Mouse (Mus musculus) layer of hippocampus, adult 18-20 months (tissue): ENCODE results near the gene Osbpl8. TPM values are rescaled to one million over a fixed set of nuclear protein-coding genes. Genes with fewer than 3 reads are reported as not detected.

Experiments used
- DNase-seq, 2 experiments: peaks; one replicate each; pipeline ENCODE4 v3.0.0; 2022; ENCODE audit warnings: low spot score in 2 of 2
- total RNA-seq, 2 experiments: library from RNA; stranded (reverse); gene quantifications; 2 replicates each; pipeline ENCODE4 v1.2.3; 2021

Gene Osbpl8
- total RNA-seq, 2 experiments from 2014 or later: 62.9 to 63.0 TPM

- no peak for DNase-seq
These were observed 69.1 kb downstream of the Osbpl8 start for GRCm38 (mm10) chr10:111233476-111234130.

GRCm38 (mm10) chr10:111234450-111235288 lies 70.1 kb downstream of the Osbpl8 start:
- DNase-seq: no peak

- DNase-seq: no peak
These were observed 70.7 kb downstream of the Osbpl8 start for GRCm38 (mm10) chr10:111235289-111235570.

- no peak for DNase-seq
These were observed 72.9 kb downstream of the Osbpl8 start for GRCm38 (mm10) chr10:111237434-111237833.

DNA sequence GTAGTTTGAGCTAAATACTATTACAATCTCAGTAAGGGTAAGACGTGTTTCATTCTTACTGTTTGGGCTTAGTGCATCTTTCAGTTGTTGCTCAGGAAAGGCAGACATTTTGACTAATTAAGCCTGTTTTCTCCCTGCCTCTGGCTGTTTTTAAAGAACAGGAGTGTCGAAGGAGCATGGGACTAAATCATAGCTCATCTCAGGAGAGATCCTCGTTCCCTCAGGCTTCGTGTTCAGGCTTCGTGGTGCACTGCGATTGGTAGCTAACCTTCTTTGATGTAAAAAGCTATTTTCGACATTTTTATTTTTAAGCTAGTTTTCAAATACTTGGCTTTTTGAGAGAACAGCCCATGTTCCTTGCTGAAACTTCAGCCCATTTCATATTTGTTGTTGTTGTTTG lies 78.1 kb downstream of the Osbpl8 start:
- DNase-seq: no peak

GRCm38 (mm10) chr10:111247609-111248008 lies 83.1 kb downstream of the Osbpl8 start:
- DNase-seq: no peak

GRCm38 (mm10) chr10:111248177-111248576 lies 83.6 kb downstream of the Osbpl8 start:
- peak in 1 of 2 experiments; percentile 57 for DNase-seq

- no peak for DNase-seq
These were observed 85.6 kb downstream of the Osbpl8 start for GRCm38 (mm10) chr10:111250192-111250591.

- DNase-seq: no peak
These were observed 87.1 kb downstream of the Osbpl8 start for GRCm38 (mm10) chr10:111251666-111252065.

- peak; percentile 72 to 76 for DNase-seq
These were observed 90.7 kb downstream of the Osbpl8 start for GRCm38 (mm10) chr10:111255228-111255627.

DNA sequence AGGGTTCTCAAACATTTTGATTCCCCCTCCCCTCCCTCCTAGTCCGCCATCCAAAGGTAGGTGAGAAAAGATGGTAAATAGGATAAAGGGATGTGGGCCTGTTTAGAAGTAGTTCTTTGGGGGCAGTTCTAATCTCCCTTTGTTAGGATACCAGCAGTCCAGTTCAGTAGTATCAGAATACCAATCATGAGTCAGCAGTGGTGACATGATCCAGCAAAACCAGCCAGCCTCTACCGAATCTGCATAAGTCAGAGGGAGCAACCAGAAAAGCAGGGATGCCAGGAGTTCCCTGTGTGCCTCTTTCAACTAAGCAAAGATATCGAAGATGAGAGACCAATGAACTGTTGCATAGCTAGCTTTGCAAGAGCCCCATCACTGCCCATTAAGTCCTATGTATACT lies 91.6 kb downstream of the Osbpl8 start:
- no peak for DNase-seq

- no peak for DNase-seq
These were observed 92.8 kb downstream of the Osbpl8 start for GRCm38 (mm10) chr10:111257358-111257757.

- DNase-seq: no peak
These were observed 93.7 kb downstream of the Osbpl8 start for GRCm38 (mm10) chr10:111258256-111258655.

GRCm38 (mm10) chr10:111271687-111272086 lies 107.1 kb downstream of the Osbpl8 start:
- DNase-seq: no peak

DNA sequence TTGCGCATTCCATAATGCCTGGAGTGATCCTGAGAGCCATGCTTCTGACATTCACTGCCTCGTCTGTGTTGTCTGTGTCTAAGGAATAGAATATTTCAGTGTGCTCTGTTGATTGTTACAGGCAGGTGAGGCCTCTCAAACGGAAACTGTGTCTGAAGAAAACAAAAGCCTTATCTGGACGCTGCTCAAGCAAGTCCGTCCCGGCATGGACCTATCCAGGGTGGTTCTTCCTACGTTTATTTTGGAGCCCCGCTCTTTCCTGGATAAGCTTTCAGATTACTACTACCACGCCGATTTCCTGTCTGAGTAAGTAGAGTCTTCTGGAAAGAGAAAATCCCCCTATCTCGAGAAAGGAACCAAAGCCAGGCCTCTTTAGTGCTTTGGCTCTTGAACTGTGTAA lies 108.4 kb downstream of the Osbpl8 start:
- DNase-seq: no peak

- no peak for DNase-seq
These were observed 109.0 kb downstream of the Osbpl8 start for GRCm38 (mm10) chr10:111273463-111274088.

- DNase-seq: no peak
These were observed 111.3 kb downstream of the Osbpl8 start for GRCm38 (mm10) chr10:111275822-111276221.

- no peak for DNase-seq
These were observed 133.1 kb downstream of the Osbpl8 start for GRCm38 (mm10) chr10:111297631-111298030.

DNA sequence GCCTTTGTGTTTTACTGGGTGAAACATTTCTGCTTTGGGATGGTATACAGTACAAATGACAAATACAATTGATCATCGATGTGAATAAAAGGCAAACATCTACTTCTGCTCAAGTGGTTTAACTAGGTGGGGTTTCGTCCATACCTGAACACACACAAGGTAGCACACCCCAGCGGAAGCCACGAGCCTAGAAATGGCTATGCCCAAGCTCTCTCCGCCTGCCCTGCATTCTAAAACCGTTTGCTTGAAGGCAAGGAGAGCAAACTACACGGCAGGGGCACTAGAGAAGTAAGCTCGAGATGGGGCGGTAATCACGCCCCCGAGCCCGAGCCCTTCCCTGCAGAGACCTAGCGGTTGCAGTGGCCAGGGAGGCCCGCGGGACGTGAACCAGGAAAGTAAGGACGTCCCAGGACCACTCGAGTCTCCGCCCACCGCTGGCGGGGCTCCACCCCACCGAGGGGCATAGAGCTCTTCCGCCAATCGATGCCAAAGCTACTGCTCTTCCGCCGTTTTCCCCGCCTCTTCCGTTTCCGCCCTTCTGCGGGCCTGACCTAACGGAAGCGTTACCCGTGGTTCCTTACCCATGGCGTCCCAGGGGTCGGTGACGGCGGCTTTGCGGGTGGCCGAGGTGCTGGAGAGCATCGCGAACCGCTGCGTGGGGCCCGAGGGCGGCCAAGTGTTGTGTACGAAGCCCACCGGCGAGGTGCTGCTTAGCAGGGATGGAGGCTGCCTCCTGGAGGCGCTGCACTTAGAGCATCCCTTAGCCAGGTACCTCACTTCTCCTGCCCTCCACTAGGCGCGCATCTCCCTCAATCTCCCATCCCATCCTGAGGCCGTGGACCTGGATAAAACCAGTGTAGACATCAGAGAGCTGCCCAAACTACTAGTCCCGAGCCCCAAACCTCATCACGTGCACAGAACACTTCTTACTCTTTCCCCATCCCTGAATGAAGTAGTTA lies 133.9 kb downstream of the Osbpl8 start, which contains the start of gene Bbs10:
Bbs10 (plus strand) TSS at position 540 of the 959 bp plus-strand sequence.
- peak; percentile 93 to 96 for DNase-seq

GRCm38 (mm10) chr10:111299591-111299990 lies 135.0 kb downstream of the Osbpl8 start:
- DNase-seq: peak in 1 of 2 experiments; percentile 24

DNA sequence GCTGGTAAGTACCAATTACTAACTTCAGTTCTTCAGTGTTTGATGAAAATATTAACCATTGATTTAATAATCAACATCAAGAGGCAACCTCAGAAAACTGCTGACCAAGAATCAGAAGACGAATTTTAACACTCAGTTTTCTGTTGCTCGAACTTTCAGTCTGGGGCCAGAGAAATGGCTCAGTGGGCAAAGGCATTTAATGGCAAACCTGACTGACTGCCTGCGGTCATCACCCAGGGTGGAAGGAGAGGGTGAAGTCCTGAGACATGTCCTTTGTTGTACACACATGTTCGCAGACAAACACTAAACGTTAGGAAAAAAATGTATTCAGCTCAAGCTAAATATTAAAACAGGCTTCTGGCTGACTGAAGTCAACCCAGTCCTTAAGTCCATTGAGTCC lies 136.5 kb downstream of the Osbpl8 start:
- DNase-seq: no peak
